Mouse (Mus musculus) heart, embryonic 14.5 days (tissue): ENCODE data around the gene Wscd2. TPM values are rescaled to one million over a fixed set of nuclear protein-coding genes. Genes with fewer than 3 reads are reported as not detected.
A peak's percentile ranks its signal among the peaks of the same experiment; 100 is the strongest.

Source experiments
- ATAC-seq: fragments of 200-750 bp; cut with Nextera tagmentation; 2 replicates; pipeline ENCODE4 v1.8.0; 2017; ENCODE audit warnings: low read depth, moderate TSS enrichment; ENCODE audit not compliant: insufficient number of reproducible peaks, insufficient read depth, low FRiP score
- H3K27ac ChIP-seq, 2 experiments: fragments of 200-500 bp in 1 of 2; fragments of 300-500 bp in 1 of 2; sonication (generic) in 1 of 2; replicated peaks in 1 of 2; 2 replicates each; pipeline ENCODE4 v1.5.1; 2012 to 2014; ENCODE audit warnings: low read depth in 2 of 2, low read length in 2 of 2, control low read depth in 1 of 2, mild to moderate bottlenecking in 1 of 2, mixed read lengths in 1 of 2; ENCODE audit not compliant: control insufficient read depth in 1 of 2, insufficient read depth in 1 of 2
- H3K27me3 ChIP-seq: fragments of 300-500 bp; sonication (generic); 2 replicates; pipeline ENCODE4 v1.6.1; 2014; ENCODE audit warnings: mild to moderate bottlenecking, low read length, control low read depth; ENCODE audit not compliant: control insufficient read depth, insufficient read depth
- H3K36me3 ChIP-seq: fragments of 300-500 bp; sonication (generic); 2 replicates; pipeline ENCODE4 v1.6.1; 2014; ENCODE audit warnings: mild to moderate bottlenecking, control low read depth, low read length, mixed read lengths; ENCODE audit not compliant: control insufficient read depth, insufficient read depth
- H3K4me1 ChIP-seq, 2 experiments: fragments of 200-500 bp in 1 of 2; fragments of 300-500 bp in 1 of 2; sonication (generic) in 1 of 2; 2 replicates each; pipeline ENCODE4 v1.6.1; 2012 to 2014; ENCODE audit warnings: low read length in 2 of 2, control low read depth in 1 of 2, mixed read lengths in 1 of 2; ENCODE audit not compliant: control insufficient read depth in 2 of 2, insufficient read depth in 2 of 2
- H3K4me2 ChIP-seq: fragments of 300-500 bp; sonication (generic); 2 replicates; pipeline ENCODE4 v1.6.1; 2014; ENCODE audit warnings: mild to moderate bottlenecking, low read length
- H3K4me3 ChIP-seq, 2 experiments: fragments of 200-500 bp in 1 of 2; fragments of 300-500 bp in 1 of 2; sonication (generic) in 1 of 2; 2 replicates each; pipeline ENCODE4 v1.5.1; 2012 to 2014; ENCODE audit warnings: low read length in 2 of 2, mild to moderate bottlenecking in 2 of 2, control low read depth in 1 of 2, low read depth in 1 of 2, moderate library complexity in 1 of 2; ENCODE audit not compliant: control insufficient read depth in 1 of 2, insufficient read depth in 1 of 2
- H3K9ac ChIP-seq: fragments of 300-500 bp; sonication (generic); 2 replicates; pipeline ENCODE4 v1.6.1; 2014; ENCODE audit warnings: mild to moderate bottlenecking, low read length
- H3K9me3 ChIP-seq: fragments of 300-500 bp; sonication (generic); 2 replicates; pipeline ENCODE4 v1.6.1; 2016; ENCODE audit warnings: low read length, control low read depth; ENCODE audit not compliant: control insufficient read depth
- WGBS: fragments of 180-500 bp; shearing (Covaris S2); extraction: QIAGEN DNeasy Blood & Tissue Kit; methylation state at CpG from one replicate; pipeline ENCODE4 v1.1.7; 2014; 5-methylcytosine and 5-hydroxymethylcytosine counted together
- polyA plus RNA-seq: library from polyadenylated mRNA; unstranded; fragments of >200 nt; fragmentation: Nextera tagmentation; extraction: Ambion mirVana; gene quantifications from 2 replicates; pipeline ENCODE4 v1.2.1, GENCODE M21; 2014

Gene Wscd2
- polyA plus RNA-seq, 1 experiment from 2014 or later = 2.8 TPM

DNA sequence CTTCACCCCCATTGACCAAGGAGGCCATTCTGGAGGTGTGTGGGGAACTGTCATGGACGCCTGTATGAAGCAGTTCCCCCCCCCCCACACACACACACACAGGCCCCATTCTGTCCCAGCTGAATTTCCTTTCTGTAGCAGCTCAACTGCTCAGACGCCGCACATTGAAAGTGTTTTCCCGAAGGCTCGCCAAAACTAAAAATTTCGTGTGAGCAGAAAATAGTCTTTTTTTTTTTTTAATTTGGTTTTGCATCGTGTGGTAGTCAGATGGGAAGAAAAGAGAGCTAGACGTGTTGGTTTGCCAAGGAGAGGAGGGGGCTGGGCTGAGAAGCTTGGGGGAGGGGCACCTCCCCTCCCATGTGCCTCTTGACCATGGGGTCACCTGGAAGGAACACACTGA lies 23.5 kb downstream of the Wscd2 start:
- H3K36me3 ChIP-seq = no peaks in the 10 kb centered on the region
- H3K27me3 ChIP-seq = no peaks in the 10 kb centered on the region
- H3K4me2 ChIP-seq = no peak overlapping the region
- WGBS = 69% methylated on average over 8 of the region's 8 CpGs
- no peak overlapping the region for H3K4me3 ChIP-seq
- no peak for ATAC-seq
- H3K9ac ChIP-seq = no peak overlapping the region
- H3K9me3 ChIP-seq = no peaks in the 10 kb centered on the region
- peak overlapping the region in 1 of 2 experiments; percentile 55; a peak in 2 of 4 replicates for H3K27ac ChIP-seq
- peaks cover 44 to 52% of the 10 kb centered on the region in 2 experiments for H3K4me1 ChIP-seq

DNA sequence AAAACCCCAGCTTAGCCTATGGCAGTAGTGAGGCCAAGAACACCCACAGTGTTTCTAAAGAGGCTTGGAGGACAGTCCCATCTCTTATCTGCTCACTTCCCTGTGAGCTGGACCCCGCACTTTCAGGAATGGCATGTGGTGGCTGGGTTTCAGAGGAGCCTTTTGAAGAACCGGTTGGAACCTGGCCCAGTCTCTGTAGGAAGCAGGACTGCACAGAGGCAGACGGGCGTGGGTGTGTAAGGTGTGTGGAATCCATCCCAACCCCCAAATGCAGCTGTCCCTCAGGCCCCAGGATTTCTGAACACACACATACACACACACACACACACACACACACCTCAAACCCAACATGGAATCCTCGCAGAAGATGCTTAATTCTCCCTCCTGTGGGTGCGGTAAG lies 23.9 kb downstream of the Wscd2 start:
- ATAC-seq = no peak
- Histone ChIP-seq H3K4me2 (no peak overlapping the region), H3K4me1 (peaks cover 44 to 52% of the 10 kb centered on the region in 2 experiments), H3K27ac (peak overlapping the region; percentile 19 to 55; a peak in 2 of 4 replicates), H3K9me3 (no peaks in the 10 kb centered on the region), H3K36me3 (no peaks in the 10 kb centered on the region), H3K27me3 (no peaks in the 10 kb centered on the region), H3K4me3 (no peak overlapping the region), H3K9ac (no peak overlapping the region)
- WGBS = 27% methylated on average over 6 of the region's 6 CpGs

- 42% methylated on average over 14 of the region's 14 CpGs for WGBS
- peak overlapping the region in 1 of 2 experiments; percentile 20; a peak in 1 of 4 replicates for H3K27ac ChIP-seq
These were observed 26.2 kb downstream of the Wscd2 start for GRCm38 (mm10) chr5:113516119-113516872.

GRCm38 (mm10) chr5:113516873-113517336 lies 26.8 kb downstream of the Wscd2 start:
- Histone ChIP-seq H3K4me3 (no peak overlapping the region), H3K4me2 (peak overlapping the region; percentile 41), H3K27ac (peak overlapping the region in 1 of 2 experiments; percentile 20; a peak in 1 of 4 replicates), H3K27me3 (no peaks in the 10 kb centered on the region), H3K9ac (no peak overlapping the region), H3K9me3 (no peaks in the 10 kb centered on the region), H3K4me1 (peaks cover 28 to 40% of the 10 kb centered on the region in 2 experiments), H3K36me3 (no peaks in the 10 kb centered on the region)
- no peak for ATAC-seq
- 18% methylated on average over 14 of the region's 14 CpGs for WGBS

More at GRCm38 (mm10) chr5:113516119-113516872, 26.2 kb downstream of the Wscd2 start:
- no peaks in the 10 kb centered on the region for H3K9me3 ChIP-seq
- H3K4me1 ChIP-seq = peaks cover 28 to 40% of the 10 kb centered on the region in 2 experiments
- no peaks in the 10 kb centered on the region for H3K27me3 ChIP-seq
- no peak overlapping the region for H3K4me3 ChIP-seq
- no peak for ATAC-seq
- H3K36me3 ChIP-seq = no peaks in the 10 kb centered on the region
- no peak overlapping the region for H3K9ac ChIP-seq
- H3K4me2 ChIP-seq = peak overlapping the region; percentile 41

DNA sequence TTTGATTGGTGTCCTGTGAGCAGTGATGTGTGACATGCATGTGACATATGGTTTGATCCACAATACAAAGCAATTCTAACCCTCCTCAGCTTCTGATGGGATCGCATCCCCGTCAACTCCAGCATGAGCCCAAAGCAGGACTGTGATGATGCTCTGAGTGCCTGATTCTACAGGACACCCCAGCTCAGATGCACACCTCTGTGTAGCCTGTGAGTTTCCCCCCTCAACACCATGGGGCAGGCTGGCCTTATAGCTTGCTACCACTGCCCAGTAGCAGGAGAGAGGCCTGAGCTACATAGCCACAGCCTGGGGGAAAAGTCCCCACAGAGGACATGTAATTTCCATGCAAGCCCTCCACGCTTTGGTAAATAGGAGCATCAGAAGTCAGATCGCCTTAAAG lies 27.3 kb downstream of the Wscd2 start:
- Histone ChIP-seq H3K4me3 (no peak overlapping the region), H3K27ac (no peak overlapping the region), H3K9ac (no peak overlapping the region), H3K9me3 (no peaks in the 10 kb centered on the region), H3K27me3 (no peaks in the 10 kb centered on the region), H3K4me2 (no peak overlapping the region; the same call in 1 of the 2 replicates), H3K4me1 (peaks cover 28 to 40% of the 10 kb centered on the region in 2 experiments), H3K36me3 (no peaks in the 10 kb centered on the region)
- no peak for ATAC-seq
- 83% methylated on average over 4 of the region's 4 CpGs for WGBS

DNA sequence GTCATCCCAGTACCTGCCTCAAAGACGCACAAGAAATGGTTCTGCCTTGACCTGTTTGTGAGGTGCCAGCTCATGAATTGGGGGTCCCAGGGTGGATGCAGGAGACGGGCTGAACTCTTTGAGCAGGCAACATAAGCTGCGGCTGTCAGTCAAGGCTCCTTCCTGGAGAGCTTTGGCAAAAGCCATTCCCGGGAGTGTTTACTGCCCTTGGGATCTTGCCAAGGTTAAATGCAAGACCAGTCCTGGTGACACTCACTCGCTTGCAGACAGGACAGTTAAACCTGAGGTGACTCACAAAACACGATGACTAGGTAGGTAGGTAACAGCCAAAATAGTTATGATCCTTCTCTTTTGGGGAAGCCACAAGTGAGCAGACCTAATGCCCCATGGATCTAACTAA lies 30.9 kb downstream of the Wscd2 start:
- Histone ChIP-seq H3K4me2 (no peak overlapping the region), H3K36me3 (no peaks in the 10 kb centered on the region), H3K4me1 (peaks cover 15 to 16% of the 10 kb centered on the region in 2 experiments), H3K27ac (no peak overlapping the region; a peak in 1 of 4 replicates), H3K27me3 (no peaks in the 10 kb centered on the region), H3K9ac (no peak overlapping the region), H3K4me3 (no peak overlapping the region), H3K9me3 (no peaks in the 10 kb centered on the region)
- 35% methylated on average over 6 of the region's 6 CpGs for WGBS
- ATAC-seq = no peak

DNA sequence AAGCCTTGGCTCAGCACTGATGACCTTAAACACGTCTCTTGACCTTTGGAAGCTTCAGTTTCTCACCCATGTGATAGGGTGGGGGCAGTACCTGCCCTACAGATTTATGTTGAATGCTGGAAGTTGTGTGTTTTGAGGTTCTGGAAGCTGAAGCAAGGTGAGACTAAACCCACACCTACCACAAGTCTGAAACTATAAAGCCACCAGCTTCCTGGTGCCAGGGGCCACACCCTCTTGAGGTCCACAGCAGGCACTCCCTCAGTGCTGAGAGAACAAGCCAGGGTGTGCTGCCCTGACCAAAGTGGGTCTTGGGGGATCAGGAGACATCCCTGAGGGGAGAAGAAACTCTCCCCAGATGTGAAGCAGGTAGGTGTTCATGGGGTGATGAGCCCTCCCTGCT lies 48.7 kb downstream of the Wscd2 start:
- Histone ChIP-seq H3K36me3 (no peaks in the 10 kb centered on the region), H3K9ac (no peak overlapping the region), H3K9me3 (no peaks in the 10 kb centered on the region), H3K4me2 (no peak overlapping the region), H3K27me3 (peaks cover 17% of the 10 kb centered on the region; the same call in 1 of the 2 replicates), H3K4me3 (no peak overlapping the region), H3K27ac (no peak overlapping the region), H3K4me1 (no peaks in the 10 kb centered on the region)
- 70% methylated on average over 1 of the region's 1 CpGs for WGBS
- ATAC-seq = no peak
